In the genomic region with DNA sequence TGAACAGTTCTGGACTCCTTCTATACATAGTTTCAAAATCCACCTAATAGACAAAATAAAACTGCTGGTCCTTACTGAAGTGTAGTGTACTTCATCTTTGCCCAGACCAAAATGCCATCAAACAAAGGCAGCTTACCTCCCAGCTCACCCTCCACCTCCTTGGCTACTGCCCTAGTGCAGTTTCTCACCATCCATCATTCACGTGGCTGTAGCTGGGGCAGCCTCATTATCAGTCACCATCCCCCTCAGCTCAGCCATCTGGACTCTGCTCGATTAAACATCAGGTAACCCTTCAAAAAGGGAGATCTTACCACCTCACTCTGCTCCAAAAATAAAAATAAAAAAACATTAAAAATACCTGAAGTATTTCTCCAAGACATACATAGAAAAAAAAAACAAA, we compare ENCODE assay signal across 16 mouse cellular contexts.
"Had no signal": no experiment of that assay in that cellular context is flagged by ENCODE, and none has a peak within 500 bp of the region (broad histone marks: within the 10 kb centered on the region; RNA-seq: fewer than 3 reads in every experiment).

No protein-coding gene starts in this region.

- H3K4me2 ChIP-seq: limb, embryonic 12.5 days; midbrain, embryonic 13.5 days; neural tube, embryonic 12.5 days; stomach, embryonic 15.5 days had no signal

- H3K9ac ChIP-seq: limb, embryonic 12.5 days; liver, embryonic 14.5 days; midbrain, embryonic 13.5 days; neural tube, embryonic 12.5 days; stomach, embryonic 15.5 days had no signal

- H3K9me3 ChIP-seq: limb, embryonic 12.5 days; midbrain, embryonic 13.5 days; neural tube, embryonic 12.5 days; stomach, embryonic 15.5 days had no signal

- H3K4me3 ChIP-seq: left cerebral cortex, adult 2 months; limb, embryonic 12.5 days; midbrain, embryonic 13.5 days; neural tube, embryonic 12.5 days; stomach, embryonic 15.5 days had no signal

- H3K27ac ChIP-seq: left cerebral cortex, adult 2 months; limb, embryonic 12.5 days; liver, embryonic 14.5 days; midbrain, embryonic 13.5 days; neural tube, embryonic 12.5 days; stomach, embryonic 15.5 days had no signal

- H3K4me1 ChIP-seq: limb, embryonic 12.5 days; midbrain, embryonic 13.5 days; neural tube, embryonic 12.5 days; stomach, embryonic 15.5 days had no signal

- H3K27me3 ChIP-seq: limb, embryonic 12.5 days; midbrain, embryonic 13.5 days; neural tube, embryonic 12.5 days; stomach, embryonic 15.5 days had no signal

- H3K36me3 ChIP-seq: limb, embryonic 12.5 days; midbrain, embryonic 13.5 days; neural tube, embryonic 12.5 days; stomach, embryonic 15.5 days had no signal

- ATAC-seq: lung, postnatal 0 days; midbrain, embryonic 13.5 days had no signal

- DNase-seq: kidney, postnatal 25 days; liver; lung, adult 2 months; lung, postnatal 36 days; retina, postnatal 1 day; right cerebral cortex, postnatal 4 days; spleen, adult 18-20 months; thymus, adult 2 months; thymus, postnatal 25 days had no signal
